Mouse (Mus musculus) hindlimb bud, embryonic 11.5 days (tissue): ENCODE measurements around the gene Emilin3.

Experiments used
- DNase-seq: peaks from one replicate; pipeline ENCODE4 v3.0.0-alpha.2; 2012; ENCODE audit warnings: low read depth, low spot score; ENCODE audit errors: extremely low spot score

Gene Emilin3

DNA sequence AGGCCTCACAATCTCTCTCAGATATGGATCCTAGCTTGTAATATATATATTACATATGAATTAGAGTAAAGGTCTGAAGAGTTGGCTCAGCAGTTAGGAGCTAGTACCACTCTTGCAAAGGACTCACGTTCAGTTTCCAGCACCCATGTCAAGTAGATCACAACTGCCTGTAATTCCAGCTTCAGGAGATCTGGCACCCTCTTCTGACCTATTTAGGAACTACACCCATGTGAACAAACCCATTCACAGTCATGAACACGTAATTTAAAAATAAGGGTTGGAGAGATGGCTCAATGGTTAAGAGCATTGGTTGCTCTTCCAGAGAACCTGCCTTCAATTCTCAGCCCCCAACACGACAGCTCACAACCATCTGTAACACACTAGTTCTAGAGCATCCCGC lies 36.0 kb downstream of the Emilin3 start:
- no peak for DNase-seq

DNA sequence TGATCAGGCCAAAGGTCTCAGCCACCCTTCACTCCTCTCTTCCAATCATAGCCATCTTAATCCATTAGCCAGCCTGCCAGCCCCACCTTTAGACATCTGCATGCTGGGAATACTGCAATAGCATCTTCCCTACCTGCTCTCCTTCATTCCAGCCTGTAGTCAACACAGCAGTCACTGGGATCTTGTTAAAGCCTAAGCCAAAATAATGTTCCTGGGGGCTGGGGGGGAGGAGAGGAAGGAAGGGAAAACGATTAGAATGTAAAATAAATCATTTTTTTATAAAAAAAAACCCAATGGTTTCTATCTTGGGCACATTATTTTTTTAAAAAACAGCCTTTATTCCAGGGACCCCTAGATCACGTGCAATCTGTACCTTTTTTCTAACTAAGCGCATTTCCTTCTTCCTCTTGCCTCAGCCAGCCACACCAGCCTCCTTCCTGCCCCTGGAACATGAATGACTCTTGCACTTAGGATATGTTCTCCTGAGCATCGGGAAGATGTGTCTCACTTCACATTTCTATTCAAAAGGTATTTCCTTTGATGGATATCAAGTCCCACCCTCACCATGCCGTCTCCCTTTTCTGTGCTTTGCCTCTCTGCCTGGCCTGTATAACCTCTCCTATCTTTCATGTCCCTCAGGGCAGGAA lies 37.8 kb downstream of the Emilin3 start:
- DNase-seq, result no peak

DNA sequence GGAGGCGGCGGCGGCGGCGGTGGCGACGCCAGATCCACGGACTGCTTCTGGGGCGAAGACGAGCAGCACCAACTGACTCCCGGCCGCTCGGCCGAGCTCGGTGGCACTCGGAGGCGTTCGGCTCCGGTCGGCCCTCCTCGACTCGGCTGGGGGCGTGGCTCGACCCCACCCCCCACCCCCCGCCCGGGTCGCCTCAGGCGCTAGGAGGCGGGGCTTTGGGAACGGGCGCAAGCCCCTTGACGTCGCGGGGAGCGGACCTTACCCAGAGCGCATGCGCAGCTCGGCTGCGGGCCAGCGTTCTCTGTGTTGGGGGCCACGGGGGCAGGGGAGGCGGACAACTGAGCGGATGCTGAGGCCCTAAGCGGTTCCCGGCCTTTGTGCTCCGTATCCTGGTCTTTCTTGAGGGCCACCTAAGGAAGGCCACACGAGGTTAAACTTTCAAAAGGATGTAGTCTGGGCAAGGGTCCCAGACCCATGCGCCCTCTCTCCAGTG lies 39.2 kb downstream of the Emilin3 start, which contains the start of gene Zhx3:
Gene Zhx3, minus strand, starts transcription at position 109 of the 493 bp plus-strand sequence.
- DNase-seq, result peak; percentile 66

DNA sequence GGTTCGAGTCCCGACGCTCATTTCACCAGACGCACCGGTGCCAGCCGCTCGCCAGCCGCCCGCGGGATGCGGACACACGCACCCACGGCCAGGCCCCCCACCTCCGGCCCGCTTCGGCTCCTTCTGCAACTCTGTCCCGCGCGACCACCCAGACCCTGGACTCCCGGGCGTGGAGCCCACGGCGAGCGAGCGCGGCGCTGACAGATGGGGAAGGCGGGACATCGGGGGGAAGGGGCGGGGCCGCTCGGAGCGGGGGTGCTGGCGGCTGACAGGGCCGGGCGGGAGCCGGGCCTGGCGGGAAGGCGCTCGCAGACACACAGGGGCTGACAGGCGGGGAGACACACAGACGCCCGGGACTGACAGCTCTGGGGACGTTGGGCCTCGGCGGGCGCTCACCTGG lies 39.7 kb downstream of the Emilin3 start:
- no peak for DNase-seq

DNA sequence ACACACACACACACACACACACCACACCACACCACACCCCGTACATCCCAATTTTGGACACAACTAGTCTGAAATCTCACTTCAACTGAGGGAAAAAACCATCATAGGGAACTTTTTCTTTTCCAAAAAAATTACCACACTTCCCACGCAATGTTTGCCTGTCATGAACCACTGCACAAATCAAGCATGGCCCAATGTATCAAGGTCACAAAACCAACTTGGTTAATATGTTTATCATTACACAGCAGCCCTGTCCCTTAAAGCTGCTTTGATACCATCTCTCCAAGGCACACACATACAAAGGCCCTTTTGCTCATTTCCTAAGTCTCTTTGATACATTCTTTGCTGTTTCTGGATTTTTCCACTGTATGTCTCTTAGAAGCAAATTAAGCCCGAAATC lies 40.8 kb downstream of the Emilin3 start:
- DNase-seq, result no peak

DNA sequence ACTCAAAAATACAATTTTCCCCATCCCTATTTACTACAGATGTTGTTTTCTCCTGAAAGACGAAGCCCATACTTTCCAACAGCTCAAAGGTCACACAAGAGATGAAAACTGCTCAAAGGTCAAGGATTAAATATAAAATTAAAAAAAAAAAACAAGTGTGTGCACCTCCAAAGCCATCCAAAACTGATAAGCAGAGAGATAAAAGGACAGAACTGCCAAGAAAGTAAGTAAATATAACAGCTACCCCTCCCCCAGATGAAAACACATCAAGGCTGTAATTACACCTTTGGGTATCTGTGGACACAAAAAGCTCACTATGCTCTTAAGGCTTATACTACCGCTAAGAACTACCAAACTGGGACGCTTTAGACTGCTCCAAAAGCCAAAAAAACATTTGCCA lies 42.7 kb downstream of the Emilin3 start:
- no peak for DNase-seq

DNA sequence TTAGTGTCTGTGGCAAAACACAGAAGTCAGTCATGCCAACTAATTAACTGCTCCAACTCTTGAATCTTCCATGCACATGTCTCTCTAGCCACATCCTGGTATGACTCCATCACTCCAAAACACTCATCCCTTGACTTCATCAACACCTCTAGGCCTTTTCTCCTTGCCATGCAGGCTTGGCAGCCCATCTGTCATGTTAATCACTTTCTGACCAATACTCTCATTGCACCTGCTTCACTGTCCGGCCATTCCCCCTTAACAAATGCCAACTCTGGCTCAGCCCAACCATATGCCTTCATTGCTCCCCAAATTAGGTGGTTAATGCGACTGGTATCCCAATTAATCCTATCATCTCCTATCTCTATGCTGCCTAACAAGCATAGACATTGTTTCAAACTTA lies 46.9 kb downstream of the Emilin3 start:
- DNase-seq, result no peak

DNA sequence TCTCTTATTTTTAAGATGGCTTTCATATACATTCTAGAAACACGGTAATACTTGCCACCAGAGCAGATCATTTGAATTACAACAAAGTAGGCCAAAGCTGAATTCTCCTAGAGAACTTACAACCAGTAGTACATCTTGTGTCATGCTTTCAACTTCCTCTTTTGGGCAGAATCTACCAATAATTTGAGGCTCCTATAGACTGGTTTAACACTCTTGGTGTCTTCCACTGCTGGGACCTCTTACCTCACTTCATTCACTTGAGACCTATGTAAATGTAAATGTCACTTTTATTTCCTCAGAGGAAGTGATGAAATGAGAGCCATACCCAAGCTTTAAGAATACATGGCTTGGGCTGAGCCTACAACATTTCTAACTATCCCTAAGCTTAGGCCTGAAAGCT lies 48.0 kb downstream of the Emilin3 start:
- no peak for DNase-seq

DNA sequence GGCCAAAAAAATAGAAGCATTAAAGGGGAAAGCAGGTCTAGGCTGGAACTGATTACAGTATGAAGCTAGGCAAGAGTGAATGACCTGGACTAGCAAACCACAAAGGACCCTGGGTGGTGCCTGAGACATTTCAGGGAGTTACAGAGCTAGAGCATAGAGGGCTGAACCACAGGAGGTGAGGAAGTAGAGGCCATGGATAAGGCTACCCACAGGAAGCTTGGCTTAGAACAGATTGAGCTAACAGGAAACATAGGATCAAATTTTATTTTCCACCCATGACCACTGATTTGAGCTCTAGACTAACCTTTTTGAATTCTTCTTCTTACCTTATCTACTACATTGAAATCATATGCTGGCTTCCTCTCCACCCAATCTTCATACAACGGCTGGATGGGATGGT lies 51.8 kb downstream of the Emilin3 start:
- DNase-seq, result no peak
